Mouse (Mus musculus): ENCODE measurements around the gene Ptpn13. TPM values are rescaled to one million over a fixed set of nuclear protein-coding genes. Genes with fewer than 3 reads are reported as not detected.

The Ptpn13 gene
- total RNA-seq (2021), result 10 to 100 TPM; 10.9 to 12.2 TPM
- long read RNA-seq, full-length matches to known transcripts, result 1 of 10 reads
- long read RNA-seq, partial matches to known transcripts, result 3 of 10 reads
- long read RNA-seq, other reads (novel, unspliced or antisense), result 6 of 10 reads

DNA sequence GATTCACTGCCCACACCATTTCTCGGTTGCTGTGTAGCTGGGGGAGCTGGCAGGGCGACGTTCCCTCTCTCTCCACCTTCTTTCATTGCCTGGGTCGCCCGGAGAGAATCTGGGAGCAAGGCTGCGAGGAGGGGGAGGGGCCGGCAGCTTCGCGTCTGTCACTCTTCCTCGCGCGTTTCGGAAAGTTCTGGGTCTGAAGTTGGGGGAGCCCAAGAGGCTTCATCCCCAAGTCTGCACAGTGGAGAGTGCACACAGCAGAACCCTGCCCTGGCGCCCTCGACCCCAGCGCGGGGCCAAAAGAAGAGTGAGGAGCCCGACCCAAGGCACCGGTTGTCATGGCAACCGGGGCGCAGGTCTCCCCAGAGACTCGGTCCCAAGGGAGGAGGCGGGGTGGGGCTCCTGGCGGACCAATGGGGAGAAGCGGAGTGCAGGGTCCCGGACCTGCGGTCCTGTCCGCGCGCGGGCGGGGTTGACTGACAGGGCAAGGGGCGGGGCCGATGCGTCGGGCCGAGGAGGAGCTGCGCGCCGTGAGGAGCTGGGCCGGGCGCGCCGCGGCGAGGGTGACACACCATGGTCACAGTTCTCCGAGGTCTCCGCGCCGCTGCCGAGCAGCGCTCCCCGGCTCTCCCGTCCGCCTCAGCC lies at the start of gene Ptpn13:
Gene Ptpn13, plus strand, starts transcription at position 515 of the 642 bp plus-strand sequence.
- DNase-seq (ENCODE audit: low spot score in 2 of 2), result peak; percentile 81 to 90

DNA sequence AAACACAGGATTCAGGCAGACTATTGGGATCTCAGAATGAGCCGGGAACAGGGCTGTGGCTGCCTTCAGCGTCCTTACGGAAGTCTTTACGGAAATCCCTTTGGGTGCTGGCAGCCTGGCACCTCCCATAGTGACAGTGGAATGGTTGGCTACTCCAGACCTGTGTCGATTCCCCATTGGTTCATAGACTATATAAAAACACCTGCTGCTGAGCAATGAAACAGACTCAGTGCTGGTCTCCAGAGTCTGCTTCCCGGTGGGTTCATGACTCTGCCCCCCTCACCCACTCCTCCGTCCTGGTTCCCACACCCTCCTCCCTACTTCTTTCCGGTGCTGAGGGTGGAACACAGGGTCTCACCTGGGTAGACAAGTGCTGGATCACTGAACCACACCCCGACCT lies 49.8 kb upstream of the Ptpn13 start:
- no peak for DNase-seq (ENCODE audit: low spot score in 2 of 2)

DNA sequence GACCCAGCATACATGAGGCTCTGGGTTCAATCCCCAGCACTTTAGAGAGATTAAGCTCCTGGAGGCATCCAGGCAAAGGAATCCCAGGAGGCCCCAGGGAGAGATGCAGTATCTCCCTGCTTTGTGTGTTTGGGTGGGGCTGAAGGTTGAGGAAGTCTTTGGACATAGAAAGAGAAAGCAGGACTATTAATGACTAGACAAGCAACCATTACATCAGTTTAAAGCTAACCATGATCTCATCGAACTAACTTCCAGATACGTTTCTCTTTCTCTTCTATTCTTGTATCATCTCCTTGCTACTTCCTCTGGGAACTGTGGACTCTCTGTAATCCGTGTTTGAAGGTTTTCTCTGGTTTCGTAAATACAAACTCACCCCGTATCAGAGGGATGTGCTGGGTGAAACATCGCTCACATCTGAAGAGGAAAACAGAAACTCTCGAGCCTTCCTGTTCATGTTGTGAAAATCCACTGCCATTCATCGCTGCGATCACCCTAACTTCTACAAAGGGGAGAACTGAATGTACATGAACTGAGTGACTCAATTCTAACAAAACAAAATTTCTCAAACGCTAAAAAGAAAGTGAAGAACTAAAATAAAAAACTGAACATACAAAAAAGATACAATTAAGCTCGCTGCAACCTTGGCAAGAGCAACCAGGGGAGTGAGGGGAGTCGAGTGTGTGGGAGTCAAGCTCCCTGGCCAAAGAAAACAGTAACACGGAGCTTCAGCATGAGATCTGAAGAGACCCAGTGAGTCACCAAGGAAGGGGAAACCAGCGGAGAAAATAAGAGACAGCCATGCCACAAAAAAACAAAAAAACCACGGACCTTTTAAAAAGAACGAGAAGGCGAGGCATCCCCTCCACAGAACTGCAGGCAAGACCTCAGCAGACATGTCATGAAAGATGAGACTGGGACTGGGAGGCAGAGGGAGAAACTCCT lies 48.4 kb upstream of the Ptpn13 start:
- no peak for DNase-seq (ENCODE audit: low spot score in 2 of 2)

DNA sequence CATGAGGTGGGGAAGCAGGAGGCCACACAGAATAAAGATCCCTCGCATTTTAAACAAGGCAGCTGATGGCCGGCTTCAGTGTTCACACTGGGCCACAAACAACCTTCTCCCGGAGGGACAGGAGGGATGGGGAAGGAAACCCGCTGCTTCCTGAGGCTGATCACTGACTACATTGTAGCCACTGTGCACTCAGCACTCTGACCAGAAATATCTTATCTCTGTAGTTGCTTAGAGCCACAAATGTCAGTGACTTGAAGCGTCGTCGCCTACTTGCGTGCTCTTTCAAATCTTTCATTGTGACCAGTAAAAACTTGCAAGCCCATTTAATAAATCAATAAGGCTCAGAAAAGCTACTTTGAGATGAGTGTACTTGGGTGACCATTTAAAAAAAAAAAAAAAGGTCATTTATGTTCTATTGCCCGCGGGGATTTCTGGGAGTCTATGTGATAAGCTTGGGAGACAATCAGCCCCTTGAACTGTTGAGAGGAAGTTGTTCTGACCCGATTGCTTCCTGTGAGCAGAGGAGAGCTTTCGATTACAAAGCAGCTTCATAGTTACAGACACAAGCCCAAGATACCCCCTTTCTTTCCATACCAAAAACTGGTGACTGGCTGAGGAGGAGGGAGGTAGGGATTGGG lies 47.4 kb upstream of the Ptpn13 start:
- DNase-seq (ENCODE audit: low spot score in 2 of 2), result no peak

DNA sequence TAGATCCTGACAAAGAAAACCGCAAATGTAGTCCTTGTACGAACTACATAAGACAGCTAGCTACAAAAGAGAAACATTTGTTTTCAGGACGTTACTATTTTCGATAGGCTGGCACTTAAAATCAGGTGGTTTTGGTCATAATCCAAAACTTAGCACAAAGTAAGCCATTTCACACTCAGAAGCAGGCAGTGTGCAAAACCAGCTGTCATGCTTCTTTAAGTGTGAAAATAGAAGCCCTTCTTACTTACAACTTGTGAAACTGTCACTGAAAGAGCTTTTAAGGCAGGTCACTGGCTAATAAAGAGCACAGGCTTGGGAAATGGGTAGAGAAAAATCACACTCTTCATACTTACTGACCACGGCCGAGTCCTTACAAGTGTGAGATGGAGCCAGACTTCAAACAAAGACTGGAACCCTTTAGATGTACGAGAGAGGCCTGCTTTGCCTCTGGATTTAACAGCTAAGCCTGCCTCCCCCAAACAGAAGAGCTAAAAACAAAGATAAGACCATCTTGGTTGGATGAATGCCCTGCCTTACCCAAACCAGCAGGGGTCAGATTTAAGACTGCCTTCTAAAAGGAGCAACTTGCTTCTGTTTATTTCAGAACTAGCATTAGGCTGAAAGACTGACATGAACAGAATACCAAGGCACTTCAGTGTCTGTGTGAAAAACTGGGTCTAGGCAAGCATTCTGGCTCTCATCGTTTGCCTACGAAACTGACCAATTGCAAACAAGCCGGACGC lies 44.0 kb upstream of the Ptpn13 start:
- no peak for DNase-seq (ENCODE audit: low spot score in 2 of 2)

DNA sequence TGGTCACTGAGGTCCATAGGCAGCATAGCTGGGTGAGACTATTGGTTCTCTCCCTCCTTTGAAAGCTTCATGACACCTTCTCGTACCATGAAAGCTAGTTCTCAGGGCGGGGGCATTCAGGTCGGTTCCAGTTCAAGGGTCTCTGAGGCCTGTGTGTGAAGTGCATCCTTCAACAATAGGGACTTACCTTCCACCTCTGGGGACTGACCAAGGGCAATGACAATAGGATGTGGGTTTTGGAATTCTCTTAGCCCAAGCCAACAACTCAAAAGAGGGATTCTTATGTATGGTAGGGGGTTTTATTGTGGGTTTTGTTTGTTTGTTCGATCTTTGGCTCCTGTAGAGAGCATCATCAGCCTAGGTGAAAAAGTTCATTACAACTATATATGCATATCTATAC lies 42.0 kb upstream of the Ptpn13 start:
- DNase-seq (ENCODE audit: low spot score in 2 of 2), result no peak

DNA sequence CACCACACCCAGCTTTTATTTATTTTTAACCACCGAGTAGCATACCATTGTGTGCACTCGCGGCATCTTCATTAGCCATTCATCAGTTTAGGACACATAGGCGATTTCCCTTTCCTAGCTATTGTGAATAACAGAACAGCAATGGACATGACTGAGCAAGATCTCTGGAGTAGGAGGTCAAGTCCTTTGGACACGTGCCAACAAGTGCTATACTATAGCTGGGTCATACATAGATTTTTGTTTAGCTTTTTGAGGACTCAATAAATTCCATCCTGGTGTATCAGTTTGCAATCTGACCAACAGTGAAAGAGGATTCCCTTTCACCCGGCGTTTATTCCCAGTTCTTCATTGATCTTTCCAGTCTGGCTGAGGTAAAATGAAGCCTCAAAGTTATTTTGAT lies 41.0 kb upstream of the Ptpn13 start:
- no peak for DNase-seq (ENCODE audit: low spot score in 2 of 2)

DNA sequence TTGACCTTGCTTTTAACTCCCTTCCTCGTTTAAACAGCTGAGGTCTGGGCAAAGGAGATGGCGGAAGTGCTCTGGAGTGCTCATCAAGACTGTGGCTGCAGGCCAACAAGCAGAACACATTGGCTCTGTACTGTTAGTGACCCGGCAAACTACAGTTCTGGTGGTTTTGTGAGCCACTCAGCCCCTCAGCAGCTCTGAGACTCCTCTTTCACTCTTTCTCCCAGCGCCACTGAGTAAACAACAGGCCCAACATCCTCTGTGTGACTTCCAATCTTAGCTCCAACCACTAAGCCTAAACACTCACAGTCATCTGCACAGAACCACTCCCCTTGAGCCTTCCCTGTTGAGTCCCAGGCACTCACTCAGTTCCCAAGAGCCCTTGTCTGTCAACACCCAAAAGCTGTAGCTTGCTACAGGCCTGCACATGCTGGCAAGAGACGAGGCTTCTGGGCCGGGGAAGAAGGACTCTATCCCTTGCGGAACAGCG lies 37.4 kb upstream of the Ptpn13 start:
- no peak for DNase-seq (ENCODE audit: low spot score in 2 of 2)

DNA sequence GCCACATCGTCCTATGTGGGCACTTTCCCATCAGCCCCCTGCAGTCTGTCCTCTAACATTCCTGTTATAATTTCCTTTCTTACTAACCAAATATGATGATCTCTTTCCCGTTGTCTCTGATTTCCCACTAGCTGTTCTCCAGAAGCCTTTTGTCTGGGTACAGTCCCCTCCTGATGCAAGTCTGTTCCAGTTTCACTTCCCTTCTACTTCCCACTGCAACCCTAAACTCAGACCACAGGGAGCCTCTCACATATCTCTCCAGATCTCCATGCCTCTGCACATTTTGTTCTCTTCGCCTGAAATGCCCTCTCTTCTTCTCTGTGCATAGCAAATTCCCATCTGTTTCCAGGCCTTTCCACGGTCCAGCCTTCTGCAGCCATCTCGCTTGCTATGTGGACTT lies 35.6 kb upstream of the Ptpn13 start:
- DNase-seq (ENCODE audit: low spot score in 2 of 2), result no peak

DNA sequence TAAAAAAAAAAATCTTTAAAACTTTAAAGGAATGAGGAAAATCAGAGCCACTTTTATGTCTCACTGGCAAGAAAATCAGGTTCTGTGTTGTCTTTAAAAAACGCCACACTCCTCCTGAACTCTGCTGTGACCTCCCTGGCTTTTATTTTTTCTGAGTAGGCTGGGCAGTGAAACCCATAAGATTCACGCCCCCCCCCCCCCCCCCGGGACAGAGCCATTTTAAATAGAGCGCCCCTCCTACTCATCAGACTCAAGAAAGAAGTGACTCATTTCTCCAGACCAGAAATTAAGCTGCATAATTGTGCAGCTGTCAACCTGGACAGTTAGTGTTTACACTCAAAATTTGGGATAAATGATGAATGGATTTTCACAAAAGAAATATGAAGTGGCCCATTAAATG lies 31.8 kb upstream of the Ptpn13 start:
- no peak for DNase-seq (ENCODE audit: low spot score in 2 of 2)

DNA sequence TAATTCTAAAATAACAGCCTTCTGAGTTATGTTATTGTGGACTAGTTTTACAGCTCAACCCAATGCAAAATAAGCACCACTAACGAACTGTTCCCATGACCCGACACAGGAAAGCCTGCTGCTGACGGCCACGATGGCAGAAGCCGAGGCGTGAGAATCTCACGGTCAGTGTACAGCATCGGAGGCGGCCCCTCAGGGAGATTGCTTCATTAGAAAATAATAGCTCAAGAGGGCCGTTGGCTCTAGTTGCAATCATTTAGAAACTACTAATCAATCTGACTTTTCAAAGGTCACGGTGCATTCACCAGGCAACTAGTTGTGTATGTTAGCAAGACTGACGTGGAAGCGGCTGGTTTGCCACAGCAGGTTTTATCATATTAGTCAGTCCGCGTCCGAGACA lies 31.2 kb upstream of the Ptpn13 start:
- no peak for DNase-seq (ENCODE audit: low spot score in 2 of 2)

DNA sequence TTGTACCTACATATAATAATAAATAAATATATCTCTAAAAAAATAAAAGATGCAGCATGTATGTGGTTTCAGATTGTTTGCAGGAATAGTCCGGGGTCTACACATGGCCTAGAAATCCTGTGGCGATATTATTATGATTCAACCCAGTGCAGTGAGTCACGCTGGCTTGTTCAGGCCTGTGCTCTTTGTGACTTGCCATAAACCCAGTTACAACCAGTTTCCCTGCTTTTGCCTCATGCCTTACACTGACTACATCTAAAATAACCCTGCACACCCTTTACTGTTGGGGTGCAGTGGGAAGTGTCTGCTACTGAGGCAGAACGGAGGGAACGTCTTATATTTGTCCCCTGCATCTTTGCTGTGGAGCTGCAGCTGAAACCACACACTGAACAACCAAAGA lies 29.3 kb upstream of the Ptpn13 start:
- no peak for DNase-seq (ENCODE audit: low spot score in 2 of 2)

DNA sequence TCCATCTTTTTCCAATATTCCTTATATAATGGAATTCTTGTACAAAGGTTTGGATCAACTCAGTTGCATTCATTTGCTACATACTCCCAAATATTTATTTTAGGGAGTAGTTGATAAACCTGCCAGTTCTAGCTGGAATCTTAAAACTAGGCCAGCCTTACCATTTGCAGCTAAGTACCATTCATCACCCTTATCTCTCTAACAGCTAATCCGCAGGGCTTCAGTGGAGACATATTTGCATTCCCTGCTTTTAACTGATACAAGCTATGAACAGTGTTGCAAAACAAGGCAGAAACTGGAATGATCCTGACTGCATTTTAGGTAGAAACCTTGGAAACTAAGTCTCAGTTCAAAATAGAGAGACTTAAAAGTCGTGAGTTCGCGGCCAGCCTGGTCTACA lies 27.6 kb upstream of the Ptpn13 start:
- no peak for DNase-seq (ENCODE audit: low spot score in 2 of 2)

DNA sequence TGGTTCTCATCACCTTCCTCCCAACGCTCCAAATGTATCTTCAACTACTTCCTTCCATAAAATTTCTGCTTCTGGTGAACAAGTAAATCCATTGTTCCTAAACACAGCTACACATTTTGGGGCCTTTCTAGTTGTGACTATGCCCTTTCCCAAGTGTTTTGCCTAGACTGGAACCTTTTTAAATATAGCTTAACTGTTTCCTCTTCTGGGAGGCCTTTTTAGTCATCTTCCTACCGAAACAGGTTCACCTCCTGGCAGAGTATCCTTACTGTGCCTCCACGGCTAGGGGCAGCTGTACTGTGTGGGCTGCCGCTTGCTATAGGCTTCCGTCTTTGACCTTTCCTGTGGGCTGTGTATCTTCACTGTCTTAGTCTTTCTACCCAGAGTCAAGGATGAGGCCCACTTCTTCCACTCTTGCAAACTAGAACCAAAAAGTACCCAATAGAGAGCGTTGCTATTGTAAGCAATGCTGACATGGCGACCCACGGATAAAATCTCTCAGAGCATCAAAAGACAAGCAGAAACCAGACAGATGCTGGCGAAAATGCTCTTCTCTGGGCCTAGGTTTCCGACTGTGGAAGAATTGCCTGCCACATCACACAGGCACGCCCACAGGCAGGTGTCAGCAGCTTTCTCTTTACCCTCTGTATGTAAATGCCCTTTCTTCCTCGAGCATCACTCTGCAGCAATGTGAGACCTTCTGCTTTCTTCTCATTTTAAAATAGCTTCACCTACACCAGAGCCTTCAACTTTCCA lies 20.6 kb upstream of the Ptpn13 start:
- no peak for DNase-seq (ENCODE audit: low spot score in 2 of 2)

DNA sequence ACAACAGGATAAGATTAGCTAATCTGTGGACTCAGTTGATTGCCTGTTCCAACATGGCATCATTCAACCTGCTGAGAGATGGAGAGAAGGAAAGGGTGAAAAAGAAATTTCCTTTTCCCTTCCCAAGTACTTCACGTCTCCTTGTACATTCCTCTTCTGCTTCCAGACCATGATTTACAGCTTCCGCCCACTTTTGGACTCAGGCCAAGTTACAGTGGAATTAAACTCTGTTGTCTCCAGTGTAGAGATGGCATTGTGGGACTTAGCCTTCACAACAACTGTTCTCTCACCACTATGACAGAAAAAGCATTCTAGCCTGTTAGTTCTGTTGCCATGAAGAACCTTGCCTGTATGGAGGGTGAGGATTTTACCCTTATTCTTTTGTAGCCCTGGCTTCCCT lies 19.1 kb upstream of the Ptpn13 start:
- DNase-seq (ENCODE audit: low spot score in 2 of 2), result no peak

DNA sequence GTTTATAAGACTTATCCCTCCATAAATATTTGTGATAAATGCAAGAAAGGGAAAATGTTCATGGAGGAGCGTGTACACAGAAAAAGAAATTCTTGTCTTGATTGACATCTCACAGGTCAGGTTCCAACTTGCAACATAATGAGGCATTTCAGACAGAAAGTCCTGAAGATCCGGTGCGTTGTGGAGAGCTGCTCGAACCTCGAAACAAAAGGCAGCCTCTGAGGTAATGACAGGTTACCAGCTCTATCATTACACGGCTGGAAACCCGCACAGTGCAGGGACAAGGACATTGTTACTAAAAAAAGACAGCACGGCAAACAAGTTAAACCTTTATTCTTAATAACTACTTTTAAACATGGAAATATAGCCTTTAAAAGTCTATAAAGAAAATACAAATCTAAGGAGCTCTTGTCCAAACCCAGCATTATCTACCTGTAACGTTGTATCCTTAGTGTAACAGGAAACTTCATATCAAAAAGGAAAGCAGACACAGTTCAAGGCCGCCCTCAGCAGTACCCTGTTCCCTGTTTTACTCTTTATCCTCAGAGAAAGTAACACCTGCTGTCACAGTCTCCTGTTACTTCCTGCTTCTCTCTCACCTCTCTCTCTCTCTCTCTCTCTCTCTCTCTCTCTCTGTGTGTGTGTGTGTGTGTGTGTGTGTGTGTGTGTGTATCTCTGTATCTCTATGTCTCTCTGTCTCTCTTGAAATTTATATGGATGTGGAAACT lies 12.8 kb upstream of the Ptpn13 start:
- DNase-seq (ENCODE audit: low spot score in 2 of 2), result no peak

DNA sequence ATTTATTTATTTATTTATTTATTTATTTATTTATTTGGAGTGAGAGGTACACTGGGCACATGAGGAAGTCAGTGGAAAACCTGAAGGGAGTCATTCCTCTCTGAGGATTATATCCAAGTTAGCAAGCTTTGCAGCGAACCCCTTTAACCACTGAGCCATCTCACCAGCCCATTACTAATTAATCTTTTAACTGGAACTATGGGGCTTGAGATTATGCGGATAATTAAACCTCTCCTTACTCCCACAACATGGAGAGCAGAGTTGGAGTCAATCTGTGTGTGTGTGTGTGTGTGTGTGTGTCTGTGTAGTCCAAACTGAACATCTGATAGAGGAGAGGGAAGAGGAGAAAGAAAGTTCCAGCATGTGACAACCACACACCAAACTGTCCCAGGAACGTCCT lies 10.4 kb upstream of the Ptpn13 start:
- DNase-seq (ENCODE audit: low spot score in 2 of 2), result no peak

DNA sequence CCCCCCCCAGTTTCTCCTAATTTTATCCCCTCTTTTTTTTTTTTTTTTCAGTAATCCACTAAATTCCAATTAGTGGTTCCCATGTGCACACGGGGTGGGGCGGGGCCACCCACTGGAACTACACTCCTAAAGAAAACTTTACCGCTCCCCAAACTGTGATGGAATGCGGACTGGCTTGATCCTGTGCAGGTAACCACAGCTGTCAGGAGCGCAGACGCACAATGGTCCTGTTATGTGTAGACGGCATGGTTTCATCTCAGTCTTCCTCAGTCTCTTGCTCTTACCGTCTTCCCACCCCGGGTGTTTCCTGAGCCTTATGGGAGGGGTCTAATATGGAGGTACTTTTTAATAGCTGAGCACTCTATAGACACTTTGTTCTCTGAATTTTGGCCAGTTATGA lies 7.0 kb upstream of the Ptpn13 start:
- DNase-seq (ENCODE audit: low spot score in 2 of 2), result no peak

DNA sequence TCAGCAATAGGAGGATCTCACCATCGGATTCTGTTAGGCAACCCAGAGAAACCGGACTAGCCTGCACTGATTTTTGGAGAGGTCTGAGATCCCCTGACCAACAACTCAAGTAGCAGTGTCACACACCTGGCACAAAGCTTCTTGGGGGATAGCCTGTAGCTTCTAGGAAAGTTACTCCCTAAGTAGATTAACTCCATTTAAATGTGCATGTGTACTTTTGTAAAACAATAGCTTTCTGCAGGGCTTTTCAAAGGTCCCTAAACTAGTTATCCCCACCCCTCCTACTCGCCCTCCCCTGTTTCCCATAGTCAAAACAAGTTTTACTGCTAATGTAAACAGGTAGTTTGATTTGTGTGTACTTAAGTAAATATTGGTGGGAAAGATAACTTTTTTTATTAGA lies 6.1 kb upstream of the Ptpn13 start:
- no peak for DNase-seq (ENCODE audit: low spot score in 2 of 2)

DNA sequence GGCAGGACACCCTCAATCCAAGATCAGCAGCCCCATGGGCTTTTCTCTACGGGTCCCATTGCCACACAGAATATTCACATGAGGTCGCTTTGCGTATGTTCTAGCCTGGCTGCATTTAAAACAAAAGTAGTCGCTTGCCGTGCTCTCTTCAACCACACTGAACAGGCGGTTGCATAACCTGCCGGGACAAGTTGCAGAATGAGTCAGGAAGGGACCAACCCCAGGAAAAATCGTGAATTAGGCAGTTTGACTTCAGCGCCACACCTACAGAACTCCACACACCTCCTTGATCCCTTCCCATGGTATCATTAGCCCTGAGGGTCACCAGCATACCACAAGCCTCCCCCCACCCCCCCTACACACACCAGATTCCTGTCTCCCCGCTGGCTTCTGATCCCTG lies 4.4 kb upstream of the Ptpn13 start:
- DNase-seq (ENCODE audit: low spot score in 2 of 2), result no peak

All from layer of hippocampus, adult 18-20 months (tissue).